Mouse (Mus musculus) liver, embryonic 12.5 days (tissue): ENCODE measurements around the gene Jak1. TPM values are rescaled to one million over a fixed set of nuclear protein-coding genes. Genes with fewer than 3 reads are reported as not detected.

Experiments used
- ATAC-seq: fragments of 200-750 bp; cut with Nextera tagmentation; 2 replicates; pipeline ENCODE4 v1.8.0; 2017; ENCODE audit warnings: moderate number of reproducible peaks, mild to moderate bottlenecking, moderate library complexity
- H3K27ac ChIP-seq: fragments of 300-500 bp; sonication (generic); 2 replicates; pipeline ENCODE4 v1.5.1; 2016; ENCODE audit warnings: mild to moderate bottlenecking
- H3K27me3 ChIP-seq: fragments of 300-500 bp; sonication (generic); replicated peaks from 2 replicates; pipeline ENCODE4 v1.6.1; 2016; ENCODE audit warnings: mild to moderate bottlenecking, moderate library complexity
- H3K36me3 ChIP-seq: fragments of 300-500 bp; sonication (generic); 2 replicates; pipeline ENCODE4 v1.6.1; 2016; ENCODE audit warnings: mild to moderate bottlenecking, moderate library complexity
- H3K4me1 ChIP-seq: fragments of 300-500 bp; sonication (generic); 2 replicates; pipeline ENCODE4 v1.6.1; 2016
- H3K4me2 ChIP-seq: fragments of 300-500 bp; sonication (generic); 2 replicates; pipeline ENCODE4 v1.6.1; 2016; ENCODE audit warnings: mild to moderate bottlenecking, moderate library complexity
- H3K4me3 ChIP-seq: fragments of 300-500 bp; sonication (generic); 2 replicates; pipeline ENCODE4 v1.5.1; 2016; ENCODE audit warnings: mild to moderate bottlenecking, moderate library complexity
- H3K9ac ChIP-seq: fragments of 300-500 bp; sonication (generic); 2 replicates; pipeline ENCODE4 v1.6.1; 2016; ENCODE audit warnings: mild to moderate bottlenecking, moderate library complexity
- H3K9me3 ChIP-seq: fragments of 300-500 bp; sonication (generic); replicated peaks from 2 replicates; pipeline ENCODE4 v1.6.1; 2016; ENCODE audit warnings: mild to moderate bottlenecking, moderate library complexity
- WGBS: fragments of 180-500 bp; shearing (Covaris S2); methylation state at CpG from one replicate; pipeline ENCODE4 v1.1.7; 2016; ENCODE audit not compliant: insufficient replicate concordance; 5-methylcytosine and 5-hydroxymethylcytosine counted together
- polyA plus RNA-seq: library from polyadenylated mRNA; unstranded; fragments of >200 nt; fragmentation: Nextera tagmentation; extraction: Ambion mirVana; gene quantifications from 2 replicates; pipeline ENCODE4 v1.2.1, GENCODE M21; 2016

The Jak1 gene
- polyA plus RNA-seq, result 59.7 and 61.2 TPM in 2 replicates

DNA sequence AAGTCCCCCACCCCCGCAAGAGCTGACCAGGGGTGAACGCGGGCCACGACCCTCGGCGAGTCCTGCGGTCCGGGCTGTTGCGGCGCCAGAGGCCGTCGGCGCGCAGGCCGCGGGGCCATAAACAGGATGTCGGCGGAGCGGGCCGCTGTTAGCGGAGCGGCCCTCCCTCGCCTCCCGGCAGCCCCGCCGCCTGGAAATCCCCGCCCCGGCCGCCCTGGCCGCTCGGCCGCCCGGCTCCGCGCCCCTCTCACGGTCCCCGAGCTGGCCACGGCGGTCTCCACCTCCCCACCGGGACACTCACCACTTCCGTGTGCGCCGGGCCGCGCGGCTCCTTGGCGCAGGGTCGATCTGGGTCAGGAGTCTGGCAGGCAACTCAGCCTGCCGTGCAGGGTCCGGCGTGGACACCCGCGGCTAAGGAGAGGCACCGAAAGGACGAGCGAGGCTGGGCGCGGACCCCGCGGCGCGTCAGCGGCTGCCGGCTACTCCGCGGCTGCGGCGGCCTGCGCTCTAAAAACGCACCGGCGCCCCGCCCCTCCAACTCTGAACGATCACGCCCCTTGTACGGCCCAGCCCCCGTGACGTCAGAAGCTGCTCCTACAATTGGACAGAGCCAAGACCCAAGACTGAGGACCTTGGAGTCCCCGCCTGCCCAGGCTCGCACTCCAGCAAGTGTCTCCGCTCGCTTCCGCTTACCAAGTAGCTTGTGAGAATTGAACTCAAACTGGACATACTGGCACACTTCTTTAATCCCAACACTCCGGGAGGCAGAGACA, at the start of gene Jak1:
Jak1 (minus strand) TSS at position 542 of the 773 bp plus-strand sequence.
- peak within 1 kb of the TSS; percentile 83 for H3K4me2 ChIP-seq
- H3K9ac ChIP-seq, result peak within 1 kb of the TSS; percentile 98
- no peaks in the 10 kb centered on the region for H3K27me3 ChIP-seq
- H3K9me3 ChIP-seq, result no peaks in the 10 kb centered on the region
- H3K27ac ChIP-seq, result peak within 1 kb of the TSS; percentile 92
- peak; percentile 99 for ATAC-seq
- peaks cover 49% of the 10 kb centered on the region for H3K4me1 ChIP-seq
- no peaks in the 10 kb centered on the region for H3K36me3 ChIP-seq
- peak within 1 kb of the TSS; percentile 99 for H3K4me3 ChIP-seq
- under 1% methylated on average over 84 of the region's 84 CpGs for WGBS

DNA sequence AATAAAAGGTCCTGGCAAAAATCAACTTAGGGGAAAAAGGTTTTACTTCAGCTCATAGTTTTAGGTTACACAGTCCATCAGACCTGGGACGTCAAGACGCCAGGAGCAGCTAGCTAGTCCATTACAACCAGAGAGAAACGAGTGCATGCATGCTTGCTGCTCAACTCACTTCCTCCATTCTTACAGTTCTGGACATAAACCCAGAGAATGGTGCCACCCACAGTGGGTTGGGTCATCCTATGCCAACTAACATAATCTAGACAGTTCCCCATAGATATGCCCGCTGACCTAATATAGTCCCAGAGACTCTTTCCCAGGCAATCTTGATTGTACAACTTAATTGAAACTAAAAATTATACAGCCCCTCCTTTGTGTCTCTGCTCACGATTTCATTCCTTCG, 47.0 kb upstream of the Jak1 start:
- Histone ChIP-seq H3K9me3 (no peaks in the 10 kb centered on the region), H3K27me3 (peaks cover 34% of the 10 kb centered on the region), H3K4me2 (no peak overlapping the region), H3K4me1 (no peaks in the 10 kb centered on the region; the same call in 1 of the 2 replicates), H3K36me3 (no peaks in the 10 kb centered on the region), H3K9ac (no peak overlapping the region), H3K4me3 (no peak overlapping the region), H3K27ac (no peak overlapping the region)
- 60% methylated on average over 6 of the region's 6 CpGs for WGBS
- no peak for ATAC-seq

DNA sequence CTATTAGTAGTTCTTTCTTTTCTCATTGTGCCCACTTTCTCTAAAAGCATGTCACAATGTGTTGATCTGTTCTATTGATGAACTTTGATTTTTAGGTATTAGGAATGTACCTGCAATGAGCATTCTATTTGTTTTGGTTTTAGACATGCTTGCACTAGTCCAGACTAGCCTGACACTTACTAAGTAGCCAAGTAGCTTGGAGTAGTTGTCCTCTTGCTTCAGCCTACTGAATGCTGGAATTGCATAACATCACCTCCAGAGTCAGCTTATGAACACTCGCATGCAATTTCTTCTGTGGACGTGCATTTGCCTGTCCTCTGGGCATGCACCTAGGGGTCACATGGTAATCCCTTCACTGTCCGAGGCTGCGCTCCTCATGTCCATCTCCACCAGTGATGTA, 43.1 kb upstream of the Jak1 start:
- no peak overlapping the region for H3K9ac ChIP-seq
- H3K9me3 ChIP-seq, result no peaks in the 10 kb centered on the region
- no peak overlapping the region for H3K27ac ChIP-seq
- peaks cover 17% of the 10 kb centered on the region for H3K27me3 ChIP-seq
- WGBS, result 70% methylated on average over 4 of the region's 4 CpGs
- no peaks in the 10 kb centered on the region for H3K36me3 ChIP-seq
- ATAC-seq, result no peak
- peaks cover 7% of the 10 kb centered on the region; the same call in 1 of the 2 replicates for H3K4me1 ChIP-seq
- H3K4me3 ChIP-seq, result no peak overlapping the region
- H3K4me2 ChIP-seq, result no peak overlapping the region

DNA sequence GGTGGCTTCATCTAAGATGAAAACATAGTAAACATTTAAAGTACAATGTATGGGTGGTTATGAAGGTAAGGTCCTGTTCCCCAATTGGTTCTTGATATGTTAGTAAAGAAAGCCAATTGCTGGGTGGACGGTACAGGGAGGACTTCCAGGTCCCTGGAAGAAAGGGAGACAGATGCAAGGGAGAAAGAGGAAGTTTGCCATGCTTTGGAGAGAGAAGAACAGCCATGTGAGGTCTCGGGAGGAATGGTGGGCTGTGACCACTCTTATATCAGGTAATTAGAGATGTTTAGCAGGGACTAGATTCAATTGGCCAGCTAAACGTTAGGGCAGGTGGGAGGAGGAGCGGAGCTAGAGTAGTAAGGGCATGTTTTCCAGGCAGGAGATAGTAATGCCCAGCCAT, 42.2 kb upstream of the Jak1 start:
- no peak for ATAC-seq
- H3K27ac ChIP-seq, result no peak overlapping the region
- no peaks in the 10 kb centered on the region for H3K36me3 ChIP-seq
- no peaks in the 10 kb centered on the region for H3K9me3 ChIP-seq
- no peak overlapping the region for H3K4me2 ChIP-seq
- H3K4me1 ChIP-seq, result peaks cover 7% of the 10 kb centered on the region; the same call in 1 of the 2 replicates
- H3K4me3 ChIP-seq, result no peak overlapping the region
- H3K27me3 ChIP-seq, result peaks cover 8% of the 10 kb centered on the region
- no peak overlapping the region for H3K9ac ChIP-seq
- WGBS, result 40% methylated on average over 4 of the region's 4 CpGs

DNA sequence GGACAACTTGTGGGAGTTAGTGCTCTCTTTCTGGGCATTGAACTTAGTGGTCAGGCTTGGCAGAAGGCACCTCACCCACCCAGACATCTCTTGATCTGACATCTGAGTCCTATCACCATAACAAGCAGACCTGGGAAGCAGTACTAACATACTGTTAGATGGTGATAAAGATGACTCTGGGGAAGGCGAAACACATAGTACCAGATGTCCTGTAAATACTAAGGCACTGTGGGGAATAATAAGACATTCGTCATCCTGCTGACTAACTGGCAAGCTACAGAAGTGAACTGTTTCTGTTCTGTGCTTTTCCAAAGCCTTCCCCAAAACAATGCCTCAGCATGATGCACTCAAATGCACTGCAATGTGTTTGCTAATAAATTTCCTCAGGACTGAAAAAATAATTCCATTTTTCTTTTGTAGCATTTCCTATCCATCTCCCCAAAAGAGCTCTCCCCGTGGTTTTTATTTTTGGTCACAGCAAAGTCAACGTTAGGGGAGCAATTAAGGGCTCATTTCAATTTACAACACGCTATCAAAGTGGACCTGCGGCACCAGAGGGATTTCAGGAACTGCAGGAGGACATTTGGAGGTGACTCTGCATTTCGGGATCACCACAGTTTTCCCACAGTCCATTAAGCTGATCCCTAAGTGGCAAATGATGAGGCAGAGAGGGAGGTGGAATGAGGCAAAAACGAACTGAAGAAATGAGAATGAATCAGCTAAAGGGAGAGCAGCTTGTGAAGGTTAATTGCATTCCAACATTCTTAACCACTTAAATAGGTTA, 41.2 kb upstream of the Jak1 start:
- 39% methylated on average over 8 of the region's 8 CpGs for WGBS
- ATAC-seq, result no peak

DNA sequence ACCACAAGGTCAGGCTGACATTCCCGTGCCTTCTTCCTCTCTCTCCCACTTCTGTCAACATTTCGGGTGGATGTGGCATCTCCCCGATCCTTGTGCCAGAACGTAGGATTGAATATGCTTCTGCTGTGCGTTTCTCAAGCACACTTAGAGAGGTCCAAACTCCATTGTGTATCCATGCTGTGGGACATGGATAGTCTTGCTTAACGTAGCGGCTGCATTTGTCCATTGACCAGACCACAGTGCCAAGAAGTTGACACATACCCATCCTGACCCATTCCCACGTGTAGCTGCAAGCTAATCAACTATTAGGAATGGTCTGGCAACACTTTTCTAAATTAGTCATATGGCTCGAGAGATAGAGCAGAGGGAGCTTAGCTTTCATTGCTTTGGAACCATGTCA, 40.0 kb upstream of the Jak1 start:
- Histone ChIP-seq H3K4me3 (no peak overlapping the region), H3K9me3 (no peaks in the 10 kb centered on the region), H3K9ac (no peak overlapping the region), H3K36me3 (no peaks in the 10 kb centered on the region), H3K4me2 (no peak overlapping the region), H3K4me1 (peaks cover 7% of the 10 kb centered on the region; the same call in 1 of the 2 replicates), H3K27ac (no peak overlapping the region), H3K27me3 (no peaks in the 10 kb centered on the region)
- WGBS, result 61% methylated on average over 9 of the region's 9 CpGs
- no peak for ATAC-seq

More for the DNA sequence above, 41.2 kb upstream of the Jak1 start:
- H3K9ac ChIP-seq, result no peak overlapping the region
- H3K4me1 ChIP-seq, result peaks cover 7% of the 10 kb centered on the region; the same call in 1 of the 2 replicates
- no peaks in the 10 kb centered on the region for H3K9me3 ChIP-seq
- no peak overlapping the region for H3K27ac ChIP-seq
- H3K4me3 ChIP-seq, result no peak overlapping the region
- no peaks in the 10 kb centered on the region for H3K27me3 ChIP-seq
- no peaks in the 10 kb centered on the region for H3K36me3 ChIP-seq
- H3K4me2 ChIP-seq, result no peak overlapping the region

DNA sequence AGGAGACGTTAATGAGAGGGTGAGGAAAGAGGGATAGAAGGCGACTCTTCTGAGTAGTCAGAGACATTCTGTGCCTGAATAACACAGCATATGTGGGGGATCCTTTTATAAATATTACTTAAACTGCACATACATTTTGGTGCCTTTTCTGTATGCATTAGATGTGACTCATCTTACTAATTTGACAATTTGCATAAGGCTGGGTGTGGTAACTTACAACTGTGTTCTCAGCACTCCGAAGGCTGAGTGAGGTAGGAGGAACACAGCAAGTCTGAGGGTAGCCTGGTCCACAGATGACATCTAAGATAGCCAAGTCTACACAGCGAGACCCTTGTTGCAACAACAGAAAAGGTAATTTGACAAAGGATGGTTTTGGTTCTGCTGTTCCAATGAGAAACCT, 39.0 kb upstream of the Jak1 start:
- Histone ChIP-seq H3K4me2 (no peak overlapping the region), H3K27ac (no peak overlapping the region), H3K27me3 (no peaks in the 10 kb centered on the region), H3K4me1 (peaks cover 7% of the 10 kb centered on the region; the same call in 1 of the 2 replicates), H3K4me3 (no peak overlapping the region), H3K9ac (no peak overlapping the region), H3K36me3 (no peaks in the 10 kb centered on the region), H3K9me3 (no peaks in the 10 kb centered on the region)
- no peak for ATAC-seq
- WGBS, result 65% methylated on average over 4 of the region's 4 CpGs

DNA sequence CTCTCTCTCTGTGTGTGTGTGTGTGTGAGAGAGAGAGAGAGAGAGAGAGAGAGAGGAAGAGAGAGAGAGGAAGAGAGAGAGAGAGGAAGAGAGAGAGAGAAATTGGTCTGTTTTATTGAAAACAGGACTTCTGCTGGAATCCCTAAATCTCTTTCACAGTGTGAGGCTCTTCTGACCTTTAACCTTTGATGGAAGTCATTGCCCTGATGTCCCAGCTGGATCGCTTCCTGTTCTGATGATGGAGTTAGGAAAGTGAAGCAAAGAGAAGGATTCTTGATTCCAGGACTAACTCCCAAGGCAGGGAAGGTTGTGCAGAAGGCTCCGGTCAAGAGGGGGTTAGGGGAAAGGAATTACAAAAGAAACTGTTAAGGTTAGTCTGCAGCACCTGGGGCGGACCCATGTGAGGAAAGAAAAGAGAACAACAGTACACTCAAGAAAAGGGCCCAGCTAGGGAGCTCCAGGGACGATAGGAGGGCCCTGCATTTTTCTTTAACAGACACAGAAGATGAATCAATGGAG, 35.4 kb upstream of the Jak1 start:
- 0 out of 2 replicates have a peak, but pooled peaks cover 6% of the 10 kb centered on the region for H3K27me3 ChIP-seq
- H3K27ac ChIP-seq, result no peak overlapping the region
- ATAC-seq, result no peak
- H3K4me1 ChIP-seq, result no peaks in the 10 kb centered on the region
- H3K9ac ChIP-seq, result no peak overlapping the region
- WGBS, result 60% methylated on average over 4 of the region's 4 CpGs
- H3K4me3 ChIP-seq, result no peak overlapping the region
- H3K4me2 ChIP-seq, result no peak overlapping the region
- no peaks in the 10 kb centered on the region for H3K9me3 ChIP-seq
- H3K36me3 ChIP-seq, result no peaks in the 10 kb centered on the region

DNA sequence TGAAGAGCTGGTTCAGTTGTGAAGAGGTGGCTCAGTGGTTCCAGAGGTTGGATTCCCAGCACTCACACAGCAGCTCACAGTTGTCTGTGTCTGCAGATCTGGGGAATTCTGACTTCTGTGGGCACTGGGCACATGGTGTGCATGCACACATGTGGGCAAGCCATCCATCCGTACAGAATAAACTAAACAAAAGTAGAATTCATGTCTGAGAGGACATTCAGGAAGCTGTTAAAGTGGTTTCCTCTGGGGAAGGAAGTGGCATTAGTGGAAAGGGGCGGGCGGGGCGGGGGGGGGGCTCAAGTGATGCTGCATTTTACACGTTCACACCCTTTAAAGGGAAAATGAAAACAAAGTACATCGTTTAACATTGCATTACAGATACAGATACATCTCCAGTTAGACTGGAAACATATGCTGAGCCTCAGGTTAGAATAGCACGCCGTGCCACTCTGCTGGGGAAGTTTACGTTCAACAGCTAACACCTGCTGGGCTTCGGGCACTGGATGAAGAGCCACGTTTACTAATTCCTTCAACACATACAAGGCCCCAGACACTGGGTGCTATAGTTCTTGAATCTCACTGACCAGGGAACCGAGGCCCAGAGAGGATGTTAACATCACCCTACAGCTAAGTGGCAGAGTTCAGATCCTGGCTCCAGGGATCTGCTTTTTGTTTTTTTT, 33.4 kb upstream of the Jak1 start:
- H3K9ac ChIP-seq, result no peak overlapping the region
- no peak overlapping the region for H3K27ac ChIP-seq
- H3K36me3 ChIP-seq, result no peaks in the 10 kb centered on the region
- no peaks in the 10 kb centered on the region for H3K9me3 ChIP-seq
- ATAC-seq, result no peak
- H3K4me1 ChIP-seq, result peaks cover 2% of the 10 kb centered on the region
- H3K27me3 ChIP-seq, result peaks cover 18% of the 10 kb centered on the region
- H3K4me2 ChIP-seq, result no peak overlapping the region
- WGBS, result 37% methylated on average over 12 of the region's 12 CpGs
- no peak overlapping the region for H3K4me3 ChIP-seq

DNA sequence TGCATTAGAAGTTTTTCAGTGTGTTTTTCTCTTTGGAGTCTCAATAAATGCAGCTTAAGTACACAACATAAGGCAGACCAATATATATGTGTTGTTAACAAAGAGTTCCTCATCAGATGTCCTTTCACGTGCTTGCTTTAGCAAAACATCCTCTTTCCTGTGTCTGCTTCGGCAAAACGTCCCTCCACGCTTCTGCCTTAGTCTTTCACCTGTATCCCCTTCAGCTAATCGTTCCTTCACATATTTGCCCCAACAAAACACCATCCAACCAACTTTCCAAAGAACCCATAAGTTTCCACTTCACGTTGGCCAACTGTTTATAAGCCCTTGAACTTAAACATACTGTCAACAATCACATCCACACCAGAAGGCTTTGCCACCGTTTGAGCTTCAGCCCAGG, 31.8 kb upstream of the Jak1 start:
- Histone ChIP-seq H3K27ac (no peak overlapping the region), H3K27me3 (peaks cover 33% of the 10 kb centered on the region), H3K4me2 (no peak overlapping the region), H3K9ac (no peak overlapping the region), H3K9me3 (no peaks in the 10 kb centered on the region), H3K4me1 (peaks cover 18% of the 10 kb centered on the region), H3K36me3 (no peaks in the 10 kb centered on the region), H3K4me3 (no peak overlapping the region)
- WGBS, result 41% methylated on average over 7 of the region's 7 CpGs
- ATAC-seq, result no peak

DNA sequence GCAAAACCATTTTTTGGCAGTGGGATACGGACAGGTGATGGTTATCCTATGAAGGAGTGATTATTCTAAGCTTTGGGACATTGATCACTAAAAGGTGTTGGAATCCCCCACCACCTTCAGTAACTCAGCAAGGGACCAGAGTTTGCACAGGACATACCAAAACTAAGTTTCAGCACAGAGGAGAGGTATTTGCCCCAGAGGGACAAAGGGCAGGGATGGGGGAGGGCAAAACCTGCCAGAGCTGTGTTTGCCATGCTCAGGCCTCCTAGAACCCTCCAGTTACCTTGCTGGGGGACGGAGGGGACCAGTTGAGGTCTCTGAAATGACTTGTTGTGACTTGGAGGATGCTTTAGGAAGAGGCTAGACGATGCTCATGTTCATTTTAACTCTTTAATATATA, 30.7 kb upstream of the Jak1 start:
- no peaks in the 10 kb centered on the region for H3K36me3 ChIP-seq
- 56% methylated on average over 3 of the region's 3 CpGs for WGBS
- H3K9ac ChIP-seq, result no peak overlapping the region
- H3K4me1 ChIP-seq, result peaks cover 23% of the 10 kb centered on the region
- H3K27me3 ChIP-seq, result peaks cover 33% of the 10 kb centered on the region
- H3K9me3 ChIP-seq, result no peaks in the 10 kb centered on the region
- H3K4me2 ChIP-seq, result no peak overlapping the region
- H3K27ac ChIP-seq, result no peak overlapping the region
- no peak for ATAC-seq
- H3K4me3 ChIP-seq, result no peak overlapping the region
